Mouse (Mus musculus) liver, adult 2 months (tissue): ENCODE measurements at regions not wholly inside any gene's neighbourhood (a gene's known extent, or its start where the extent isn't known, plus 50 kb on each side); places are given as distances from the start of the nearest gene placed in this dataset.

Experiments
- CTCF ChIP-seq: fragments of 200-500 bp; IDR thresholded peaks from 2 replicates; pipeline ENCODE4 v1.5.1; 2011; ENCODE audit warnings: low read depth, low read length, control low read depth
- POLR2A ChIP-seq: fragments of 200-500 bp; IDR thresholded peaks from 2 replicates; pipeline ENCODE4 v1.6.1; 2011; ENCODE audit warnings: low read length, control low read depth; ENCODE audit not compliant: insufficient read depth; ENCODE audit errors: extremely low read depth

DNA sequence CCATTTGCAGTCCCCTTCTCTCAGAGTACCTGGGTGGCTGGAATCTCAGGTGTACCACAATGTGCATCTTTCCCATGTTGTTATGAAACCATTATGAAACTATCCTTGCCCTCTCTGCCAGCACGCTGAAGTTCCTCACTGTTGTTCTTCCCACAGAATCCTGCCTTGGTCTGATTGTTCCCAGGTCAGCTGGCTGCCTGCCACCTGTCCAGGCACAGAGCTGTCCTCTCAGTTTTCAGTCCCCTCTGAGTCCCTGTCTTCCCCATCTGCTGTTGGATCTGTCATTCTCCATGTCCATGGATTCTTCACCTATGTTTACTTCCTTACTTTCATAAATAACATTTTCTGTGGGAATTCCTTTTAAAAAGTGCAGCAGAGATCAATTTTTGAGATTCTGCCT lies 81.3 kb upstream of the Lyplal1 start:
- TF ChIP-seq POLR2A, result no peak
- no peak for TF ChIP-seq CTCF
